Mouse (Mus musculus) ES-E14 (cell line): ENCODE data around the gene Kif1b.

Experiments used
- CHD2 ChIP-seq: IDR thresholded peaks from 2 replicates; pipeline ENCODE4 v1.6.1; 2014; ENCODE audit warnings: mild to moderate bottlenecking, low read depth, low read length, inconsistent platforms
- HCFC1 ChIP-seq: IDR thresholded peaks from 2 replicates; pipeline ENCODE4 v1.6.1; 2012; ENCODE audit warnings: low read length, inconsistent platforms, borderline replicate concordance; ENCODE audit not compliant: insufficient read depth
- MAFK ChIP-seq: IDR thresholded peaks from 2 replicates; pipeline ENCODE4 v1.6.1; 2014; ENCODE audit warnings: mild to moderate bottlenecking, low read depth, low read length, inconsistent platforms; ENCODE audit not compliant: insufficient read depth
- ZC3H11A ChIP-seq: IDR thresholded peaks from 2 replicates; pipeline ENCODE4 v1.6.1; 2012; ENCODE audit warnings: low read depth, mild to moderate bottlenecking, inconsistent platforms, low read length, borderline replicate concordance
- ZNF384 ChIP-seq: IDR thresholded peaks from 2 replicates; pipeline ENCODE4 v1.6.1; 2012; ENCODE audit warnings: low read depth, low read length, inconsistent platforms

DNA sequence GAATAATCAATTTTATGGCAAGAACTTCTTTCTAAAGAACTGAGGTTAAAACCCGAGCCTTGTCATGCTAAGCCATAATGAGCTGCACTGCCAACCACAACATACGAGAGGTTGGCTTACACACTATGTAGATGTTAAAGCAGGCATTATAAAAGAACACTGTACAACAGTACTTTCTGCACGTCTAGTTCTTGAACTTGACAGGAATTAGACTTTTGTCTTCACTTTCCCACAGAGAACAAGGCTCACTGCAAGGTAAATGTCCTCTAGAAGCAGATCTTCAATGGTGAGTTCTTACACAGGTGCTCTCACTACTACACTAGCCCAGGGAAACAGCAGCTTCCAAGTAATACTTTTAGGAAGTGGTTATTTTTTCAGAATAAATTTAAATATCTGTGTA lies 46.0 kb downstream of the Kif1b start:
- TF ChIP-seq ZNF384 (no peak), ZC3H11A (no peak), HCFC1 (no peak), MAFK (no peak), CHD2 (no peak)
